Mouse (Mus musculus) frontal cortex, postnatal 25 days (tissue): ENCODE data around the gene Adat1.
"Not testable (repeated sequence)": the region's sequence is repeated elsewhere in the genome, so short reads cannot be mapped to it uniquely, and the experiment has no call there.

Source experiments
- DNase-seq, 2 experiments: peaks; one replicate each; pipeline ENCODE4 v3.0.0; 2022; ENCODE audit warnings: low spot score in 2 of 2

Adat1 gene

DNA sequence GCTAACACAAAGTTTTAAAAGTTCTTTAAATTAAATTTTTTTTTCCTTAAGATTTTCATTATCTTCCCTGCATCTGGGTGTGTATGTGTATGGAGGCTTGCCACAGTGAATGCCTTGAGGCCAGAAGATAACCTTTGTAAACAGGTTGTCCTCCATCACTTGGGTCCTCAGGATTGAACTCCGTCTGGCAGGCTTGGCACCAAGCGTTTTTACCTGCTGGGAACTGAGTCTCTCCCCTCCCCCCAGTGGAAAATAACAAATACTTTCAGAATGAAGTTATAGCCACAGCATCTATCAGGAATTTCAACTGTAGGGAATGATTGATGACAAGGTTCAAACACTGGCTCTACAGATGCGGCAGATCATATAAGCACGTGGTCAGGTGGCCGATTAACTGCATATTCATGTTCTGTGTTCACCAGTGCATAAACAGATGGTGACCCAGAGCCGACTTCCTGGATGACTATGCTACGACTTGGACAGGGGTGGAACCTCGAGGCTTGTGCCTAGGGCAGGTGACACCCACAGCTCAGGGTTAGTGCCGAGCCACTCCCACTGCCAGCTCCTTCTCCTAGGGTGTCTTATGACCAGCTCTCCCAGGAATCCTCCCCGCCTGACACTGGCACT lies 52.5 kb downstream of the Adat1 start:
- DNase-seq, result no peak

DNA sequence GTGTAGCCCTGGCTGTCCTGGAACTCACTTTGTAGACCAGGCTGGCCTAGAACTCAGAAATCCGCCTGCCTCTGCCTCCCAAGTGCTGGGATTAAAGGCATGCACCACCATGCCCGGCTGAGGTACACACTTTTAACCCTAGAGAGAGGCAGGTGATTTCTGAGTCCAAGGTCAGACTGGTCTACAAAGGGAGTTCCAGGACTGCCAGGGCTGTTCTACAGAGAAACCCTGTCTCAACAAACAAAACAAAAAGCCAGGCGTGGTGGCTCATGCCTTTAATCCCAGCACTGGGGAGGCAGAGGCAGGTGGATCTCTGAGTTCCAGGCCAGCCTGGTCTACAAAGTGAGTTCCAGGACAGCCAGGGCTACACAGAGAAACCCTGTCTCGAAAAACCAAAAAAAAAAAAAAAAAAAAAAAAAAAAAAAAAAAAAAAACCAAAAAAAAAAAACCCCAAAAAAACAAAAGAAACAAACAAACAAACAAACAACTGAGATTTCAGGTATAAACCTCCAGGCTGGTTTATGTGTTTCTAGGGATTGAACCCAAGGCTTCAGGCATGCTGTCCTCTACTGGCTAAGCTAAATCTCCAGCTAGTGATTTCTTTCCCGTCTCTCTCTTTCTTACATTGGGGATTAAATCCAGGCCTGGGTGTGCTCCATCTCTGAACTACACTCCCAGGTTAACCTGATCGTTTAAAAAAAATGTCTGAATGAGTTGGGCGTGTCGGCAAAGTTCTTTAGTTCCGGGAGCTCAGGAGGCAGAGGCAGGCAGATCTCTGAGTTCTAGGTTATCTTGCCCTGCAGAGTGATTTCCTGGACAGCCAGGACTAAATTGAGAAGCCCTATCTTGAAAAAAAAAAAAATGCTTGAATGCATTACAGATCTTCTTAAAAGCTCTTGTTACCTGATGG lies 53.8 kb downstream of the Adat1 start:
- not testable (repeated sequence) for DNase-seq

- no peak for DNase-seq
Measured at GRCm38 (mm10) chr8:111937184-111937583, 54.9 kb downstream of the Adat1 start.

GRCm38 (mm10) chr8:111934201-111934600 lies 57.9 kb downstream of the Adat1 start:
- no peak for DNase-seq

DNA sequence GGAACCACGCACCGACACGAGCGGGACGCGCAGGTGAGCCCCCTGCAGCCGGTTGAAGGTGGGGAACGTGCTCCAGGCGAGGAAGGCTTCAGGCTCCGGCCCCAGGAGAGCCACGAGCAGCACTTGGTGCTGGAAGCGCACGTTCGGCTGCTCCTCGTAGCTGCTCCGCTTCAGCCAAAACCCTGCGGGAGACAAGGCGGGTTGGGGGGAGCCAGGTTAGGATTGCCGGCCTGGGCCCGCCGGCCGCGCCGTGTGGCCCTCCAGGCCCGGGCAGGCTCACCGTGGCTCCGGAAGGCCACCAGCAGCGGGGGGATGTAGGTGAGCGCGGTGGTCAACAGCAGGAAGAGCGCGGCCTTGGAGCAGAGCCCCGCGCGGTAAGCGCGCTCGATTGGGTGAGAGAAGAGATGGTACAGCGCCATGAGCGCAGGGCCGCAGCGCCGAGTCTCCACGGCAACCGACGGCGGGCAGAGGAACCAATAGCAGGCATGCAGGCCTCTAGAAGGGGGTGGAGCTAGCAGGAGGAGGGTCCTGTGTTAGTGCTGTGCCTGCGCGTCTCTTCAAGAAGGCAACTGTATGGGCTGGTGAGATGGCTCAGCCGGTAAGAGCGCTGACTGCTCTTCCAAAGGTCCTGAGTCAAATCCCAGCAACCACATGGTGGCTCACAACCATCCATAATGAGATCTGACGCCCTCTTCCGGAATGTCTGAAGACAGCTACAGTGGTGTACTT lies 58.6 kb downstream of the Adat1 start, which contains the start of gene Tmem231:
Gene Tmem231 (minus strand): TSS at position 534 of the 729 bp plus-strand sequence.
- peak; percentile 78 to 79 for DNase-seq

GRCm38 (mm10) chr8:111932580-111933336 lies 59.3 kb downstream of the Adat1 start:
- no peak for DNase-seq

DNA sequence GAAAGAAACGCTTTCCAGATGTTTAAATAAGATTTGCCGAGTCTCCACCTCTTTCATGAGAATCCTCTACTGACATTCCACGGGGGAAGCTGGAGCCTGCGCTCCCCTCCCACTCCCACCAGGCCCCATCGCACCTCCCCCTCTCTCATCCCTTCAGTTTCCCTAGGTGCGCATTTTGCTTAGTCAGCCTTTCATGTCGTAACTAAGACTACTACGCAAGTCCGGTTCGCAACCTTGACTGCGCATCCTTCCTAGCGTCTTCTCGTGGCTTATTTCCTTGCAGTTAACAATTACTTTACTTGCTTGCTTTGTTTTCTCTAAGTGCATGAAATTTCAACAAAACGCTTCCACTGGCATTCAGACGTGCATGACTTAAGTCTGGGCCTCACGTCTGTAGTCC lies 60.4 kb downstream of the Adat1 start:
- DNase-seq, result no peak

DNA sequence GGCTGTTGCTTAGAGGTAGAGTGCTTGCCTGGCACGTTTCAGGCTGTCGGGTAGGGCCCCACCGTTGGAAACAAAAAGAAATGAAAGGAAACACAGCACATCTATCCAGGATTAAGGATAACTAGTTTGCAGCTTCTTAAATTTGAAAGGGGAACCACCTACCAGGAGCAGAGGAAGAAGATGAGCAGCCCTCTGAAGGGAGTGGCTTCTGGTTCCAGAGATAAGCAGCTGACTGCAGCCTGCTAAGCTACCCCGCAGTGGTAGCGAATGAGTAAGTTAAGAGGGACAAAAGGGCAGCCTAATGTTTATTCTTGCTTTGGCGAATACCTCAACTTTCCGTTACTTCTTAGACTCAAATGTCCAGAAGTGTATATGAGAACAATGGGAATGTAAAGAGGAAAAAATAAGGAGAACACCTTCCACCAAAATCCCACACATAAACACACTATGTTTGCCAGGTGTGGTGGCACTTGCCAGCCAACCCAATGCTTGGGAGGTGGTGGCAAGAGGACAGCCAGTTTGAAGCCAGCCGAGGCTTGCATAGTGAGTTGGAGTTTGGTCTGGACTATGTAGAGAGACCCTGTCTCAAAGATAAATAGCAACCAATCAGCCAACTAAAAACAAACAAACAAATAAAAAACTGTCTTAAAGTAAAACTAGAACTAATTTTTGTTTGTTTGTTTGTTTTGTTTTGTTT lies 62.3 kb downstream of the Adat1 start:
- no peak for DNase-seq

GRCm38 (mm10) chr8:111924976-111925375 lies 67.1 kb downstream of the Adat1 start:
- DNase-seq, result no peak

- DNase-seq, result no peak
Measured at GRCm38 (mm10) chr8:111923383-111923804, 68.7 kb downstream of the Adat1 start.

- no peak for DNase-seq
Measured at GRCm38 (mm10) chr8:111920971-111921370, 71.1 kb downstream of the Adat1 start.

DNA sequence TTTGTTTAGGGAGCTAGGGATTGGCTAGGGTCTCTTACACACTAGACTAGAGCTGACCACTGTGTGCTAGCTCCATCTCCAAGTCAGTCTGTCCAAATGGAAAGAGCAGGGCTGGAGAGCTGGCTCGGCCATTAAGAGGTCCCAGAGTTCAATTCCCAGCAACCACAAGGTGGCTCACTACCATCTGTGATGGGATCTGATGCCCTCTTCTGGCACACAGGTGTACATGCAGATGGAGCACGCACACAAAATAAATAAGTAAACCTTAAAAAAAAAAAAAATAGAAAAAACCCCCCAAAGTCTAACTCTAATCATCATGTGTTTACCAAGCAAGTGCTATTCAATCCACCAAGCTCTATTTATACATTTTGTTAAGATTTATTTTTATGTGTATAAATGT lies 72.4 kb downstream of the Adat1 start:
- no peak for DNase-seq
